Mouse (Mus musculus): ENCODE measurements at regions not wholly inside any gene's neighbourhood (a gene's known extent, or its start where the extent isn't known, plus 50 kb on each side); places are given as distances from the start of the nearest gene placed in this dataset.

DNA sequence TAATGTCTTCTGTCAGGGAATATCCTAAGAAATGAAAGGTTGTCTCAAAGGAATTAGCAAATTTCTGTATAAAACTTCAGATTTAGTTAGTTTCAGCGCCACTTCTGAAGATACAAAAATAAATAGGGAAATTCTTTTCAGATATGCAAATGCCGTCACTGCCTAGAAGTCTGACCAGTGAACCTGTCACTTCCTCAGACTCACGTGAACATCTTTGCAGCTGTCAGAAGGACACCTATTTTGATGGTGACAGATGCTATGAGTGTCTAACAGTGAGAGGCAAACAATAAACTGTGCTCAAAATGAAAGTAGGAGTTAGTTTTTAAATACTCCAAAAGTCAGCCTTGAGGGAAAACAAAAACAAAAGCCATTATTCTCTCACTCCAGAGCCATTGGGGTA lies 57.5 kb upstream of the Igf1r start:
- TF ChIP-seq EP300 (optimal IDR thresholded peaks at IDR 0.05) (no peak), CTCF (IDR thresholded peaks at IDR 0.05; ENCODE audit: low read depth) (no peak)
- H3K27me3 ChIP-seq (ENCODE audit: control insufficient read depth, insufficient read depth, low read length), result no peaks in the 10 kb centered on the region
- H3K9me3 ChIP-seq (ENCODE audit: control insufficient read depth, low read length), result no peaks in the 10 kb centered on the region
- no peak overlapping the region for H3K9ac ChIP-seq (ENCODE audit: low read length)
- no peak overlapping the region for H3K27ac ChIP-seq (replicated peaks)
- H3K4me3 ChIP-seq (ENCODE audit: low read depth, low read length), result no peak overlapping the region
- ATAC-seq (ENCODE audit: low FRiP score, low TSS enrichment) (no peak), DNase-seq (ENCODE audit: low spot score) (no peak)
- 78% methylated on average over 3 of the region's 3 CpGs for WGBS
- no peak overlapping the region for H3K4me2 ChIP-seq (replicated peaks; ENCODE audit: low read depth)
- H3K4me1 ChIP-seq (replicated peaks; ENCODE audit: control insufficient read depth, insufficient read depth), result no peaks in the 10 kb centered on the region
- H3K36me3 ChIP-seq (ENCODE audit: control insufficient read depth, insufficient read depth, low read length), result no peaks in the 10 kb centered on the region

DNA sequence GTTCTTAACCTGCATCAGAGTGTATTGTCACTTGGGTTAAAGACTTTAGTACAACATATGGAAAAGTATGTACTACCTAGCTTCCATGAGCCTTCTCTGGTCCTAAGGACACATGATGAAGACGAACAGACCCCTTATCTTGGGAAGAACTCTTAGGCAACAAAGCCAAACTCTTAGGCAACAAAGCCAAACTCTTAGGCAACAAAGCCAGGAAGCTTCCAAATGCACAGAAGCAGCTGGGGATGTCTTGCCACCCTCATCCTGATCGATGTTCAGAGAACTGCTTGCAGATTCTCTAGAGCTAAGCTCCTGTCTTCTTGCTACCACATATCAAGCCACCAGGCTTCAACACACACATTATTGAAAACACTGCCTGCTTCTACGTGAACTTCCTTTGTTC lies 59.7 kb upstream of the Igf1r start:
- WGBS, result 50% methylated on average over 3 of the region's 3 CpGs
- H3K27me3 ChIP-seq (ENCODE audit: control insufficient read depth, insufficient read depth, low read length), result no peaks in the 10 kb centered on the region
- H3K4me2 ChIP-seq (replicated peaks; ENCODE audit: low read depth), result no peak overlapping the region
- ATAC-seq (ENCODE audit: low FRiP score, low TSS enrichment), result no peak
- no peak for TF ChIP-seq CTCF (IDR thresholded peaks at IDR 0.05; ENCODE audit: low read depth)
- no peak for TF ChIP-seq EP300 (optimal IDR thresholded peaks at IDR 0.05)
- no peak overlapping the region for H3K4me3 ChIP-seq (ENCODE audit: low read depth, low read length)
- H3K36me3 ChIP-seq (ENCODE audit: control insufficient read depth, insufficient read depth, low read length), result no peaks in the 10 kb centered on the region
- no peak overlapping the region for H3K9ac ChIP-seq (ENCODE audit: low read length)
- H3K9me3 ChIP-seq (ENCODE audit: control insufficient read depth, low read length), result no peaks in the 10 kb centered on the region
- no peaks in the 10 kb centered on the region for H3K4me1 ChIP-seq (replicated peaks; ENCODE audit: control insufficient read depth, insufficient read depth)
- no peak overlapping the region for H3K27ac ChIP-seq (replicated peaks)
- no peak for DNase-seq (ENCODE audit: low spot score)

DNA sequence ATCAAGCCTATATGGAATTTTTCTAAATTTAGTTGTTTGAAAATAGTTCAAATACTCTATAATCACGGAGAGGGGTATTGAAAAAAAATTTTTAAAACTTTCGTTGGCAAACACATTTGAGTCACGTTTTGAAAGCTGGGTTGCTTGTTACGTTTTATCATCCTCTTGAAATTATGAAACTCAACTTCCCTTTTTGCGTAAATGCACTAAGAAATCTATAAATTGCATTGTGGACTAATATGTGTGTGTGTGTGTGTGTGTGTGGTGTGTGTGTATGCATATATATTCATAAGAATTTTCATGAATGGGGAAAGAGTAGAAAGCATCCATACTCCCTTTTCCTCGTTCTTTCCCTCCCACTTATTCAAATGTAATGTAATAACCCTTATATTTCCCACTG lies 69.6 kb upstream of the Igf1r start:
- ATAC-seq (ENCODE audit: low FRiP score, low TSS enrichment), result no peak
- Histone ChIP-seq H3K9ac (ENCODE audit: low read length) (no peak overlapping the region), H3K27ac (replicated peaks) (no peak overlapping the region), H3K36me3 (ENCODE audit: control insufficient read depth, insufficient read depth, low read length) (no peaks in the 10 kb centered on the region), H3K27me3 (ENCODE audit: control insufficient read depth, insufficient read depth, low read length) (no peaks in the 10 kb centered on the region), H3K4me1 (replicated peaks; ENCODE audit: control insufficient read depth, insufficient read depth) (no peaks in the 10 kb centered on the region), H3K4me2 (replicated peaks; ENCODE audit: low read depth) (no peak overlapping the region), H3K9me3 (ENCODE audit: control insufficient read depth, low read length) (no peaks in the 10 kb centered on the region), H3K4me3 (ENCODE audit: low read depth, low read length) (no peak overlapping the region)
- no peak for TF ChIP-seq EP300 (optimal IDR thresholded peaks at IDR 0.05)
- TF ChIP-seq CTCF (IDR thresholded peaks at IDR 0.05; ENCODE audit: low read depth), result no peak
- DNase-seq (ENCODE audit: low spot score), result no peak
- WGBS, result 82% methylated on average over 6 of the region's 6 CpGs

DNA sequence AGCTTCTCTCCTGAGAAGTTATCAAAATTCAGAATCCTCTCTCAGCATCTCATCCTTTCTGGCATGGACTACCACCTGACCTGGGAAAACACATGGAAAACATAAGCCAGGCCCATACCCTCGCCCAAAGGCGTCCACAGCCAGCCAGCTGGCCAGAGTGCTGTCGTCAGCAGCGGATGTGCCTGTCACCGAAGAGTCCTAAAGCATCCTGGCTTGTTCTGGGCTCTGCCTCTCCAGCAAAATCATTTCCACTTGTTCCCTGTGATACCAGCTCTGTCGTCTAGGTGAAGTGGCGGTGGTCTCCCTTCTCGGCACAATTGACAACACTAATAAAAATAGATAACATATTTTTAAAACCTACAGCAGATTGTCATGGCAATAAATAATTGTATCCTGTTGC lies 70.0 kb upstream of the Igf1r start:
- no peak overlapping the region for H3K4me2 ChIP-seq (replicated peaks; ENCODE audit: low read depth)
- DNase-seq (ENCODE audit: low spot score) (no peak), ATAC-seq (ENCODE audit: low FRiP score, low TSS enrichment) (no peak)
- H3K36me3 ChIP-seq (ENCODE audit: control insufficient read depth, insufficient read depth, low read length), result no peaks in the 10 kb centered on the region
- no peak overlapping the region for H3K27ac ChIP-seq (replicated peaks)
- H3K4me1 ChIP-seq (replicated peaks; ENCODE audit: control insufficient read depth, insufficient read depth), result no peaks in the 10 kb centered on the region
- H3K9ac ChIP-seq (ENCODE audit: low read length), result no peak overlapping the region
- H3K9me3 ChIP-seq (ENCODE audit: control insufficient read depth, low read length), result no peaks in the 10 kb centered on the region
- no peak overlapping the region for H3K4me3 ChIP-seq (ENCODE audit: low read depth, low read length)
- TF ChIP-seq CTCF (IDR thresholded peaks at IDR 0.05; ENCODE audit: low read depth), result no peak
- TF ChIP-seq EP300 (optimal IDR thresholded peaks at IDR 0.05), result no peak
- WGBS, result 70% methylated on average over 8 of the region's 8 CpGs
- no peaks in the 10 kb centered on the region for H3K27me3 ChIP-seq (ENCODE audit: control insufficient read depth, insufficient read depth, low read length)

DNA sequence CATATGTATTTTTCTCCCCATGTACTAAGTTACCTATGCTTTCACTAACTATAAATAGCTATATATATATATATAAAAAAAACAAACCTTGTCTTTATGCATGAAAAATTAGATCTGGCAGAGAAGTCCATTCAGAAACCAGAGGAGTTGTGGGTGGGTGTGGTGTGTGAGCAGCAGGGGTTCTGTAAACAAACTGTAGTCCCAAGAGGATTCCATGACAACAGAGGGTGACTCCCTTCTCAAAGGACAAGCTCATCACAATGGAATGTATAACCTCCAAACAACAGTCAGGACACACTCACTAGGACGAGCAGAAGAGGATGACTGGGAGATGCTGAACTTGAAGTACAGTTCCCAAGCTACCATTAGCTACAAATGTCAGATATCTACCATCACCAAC lies 74.4 kb upstream of the Igf1r start:
- no peaks in the 10 kb centered on the region for H3K27me3 ChIP-seq (ENCODE audit: control insufficient read depth, insufficient read depth, low read length)
- no peak for DNase-seq (ENCODE audit: low spot score)
- no peak overlapping the region for H3K4me3 ChIP-seq (ENCODE audit: low read depth, low read length)
- no peak for TF ChIP-seq CTCF (IDR thresholded peaks at IDR 0.05; ENCODE audit: low read depth)
- no peak for TF ChIP-seq EP300 (optimal IDR thresholded peaks at IDR 0.05)
- no peaks in the 10 kb centered on the region for H3K36me3 ChIP-seq (ENCODE audit: control insufficient read depth, insufficient read depth, low read length)
- no peak overlapping the region for H3K9ac ChIP-seq (ENCODE audit: low read length)
- WGBS, result 0% methylated on average over 1 of the region's 1 CpGs
- H3K4me2 ChIP-seq (replicated peaks; ENCODE audit: low read depth), result no peak overlapping the region
- no peaks in the 10 kb centered on the region for H3K9me3 ChIP-seq (ENCODE audit: control insufficient read depth, low read length)
- H3K4me1 ChIP-seq (replicated peaks; ENCODE audit: control insufficient read depth, insufficient read depth), result no peaks in the 10 kb centered on the region
- ATAC-seq (ENCODE audit: low FRiP score, low TSS enrichment), result no peak
- H3K27ac ChIP-seq (replicated peaks), result no peak overlapping the region

DNA sequence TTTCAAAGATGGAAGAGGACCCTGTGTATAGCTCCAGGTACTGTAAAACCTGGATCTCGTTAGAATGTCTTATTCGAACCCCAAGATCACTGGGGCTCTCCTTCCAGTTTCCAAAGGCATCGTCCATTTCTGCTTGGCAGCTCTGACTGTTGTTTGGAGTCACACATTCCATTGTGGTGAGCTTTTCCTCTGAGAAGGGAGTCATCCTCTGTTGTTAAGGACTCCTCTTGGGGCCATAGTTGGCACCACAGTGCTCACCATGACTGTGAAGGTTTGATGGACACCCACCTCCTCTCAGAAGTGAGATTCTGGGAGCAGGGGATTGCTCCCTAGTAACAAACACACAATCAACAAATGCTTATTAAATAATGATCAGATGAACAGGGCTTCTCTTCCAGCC lies 75.0 kb upstream of the Igf1r start:
- no peak overlapping the region for H3K4me2 ChIP-seq (replicated peaks; ENCODE audit: low read depth)
- ATAC-seq (ENCODE audit: low FRiP score, low TSS enrichment), result no peak
- TF ChIP-seq EP300 (optimal IDR thresholded peaks at IDR 0.05) (no peak), CTCF (IDR thresholded peaks at IDR 0.05; ENCODE audit: low read depth) (no peak)
- no peak for DNase-seq (ENCODE audit: low spot score)
- no peaks in the 10 kb centered on the region for H3K4me1 ChIP-seq (replicated peaks; ENCODE audit: control insufficient read depth, insufficient read depth)
- no peaks in the 10 kb centered on the region for H3K9me3 ChIP-seq (ENCODE audit: control insufficient read depth, low read length)
- no peaks in the 10 kb centered on the region for H3K36me3 ChIP-seq (ENCODE audit: control insufficient read depth, insufficient read depth, low read length)
- no peak overlapping the region for H3K27ac ChIP-seq (replicated peaks)
- 75% methylated on average over 3 of the region's 3 CpGs for WGBS
- H3K4me3 ChIP-seq (ENCODE audit: low read depth, low read length), result no peak overlapping the region
- no peaks in the 10 kb centered on the region for H3K27me3 ChIP-seq (ENCODE audit: control insufficient read depth, insufficient read depth, low read length)
- H3K9ac ChIP-seq (ENCODE audit: low read length), result no peak overlapping the region
